Mouse (Mus musculus) cortical plate, adult 2 months (tissue): ENCODE measurements around the gene Bbip1. TPM values are rescaled to one million over a fixed set of nuclear protein-coding genes. Genes with fewer than 3 reads are reported as not detected.
"Not testable (repeated sequence)": the region's sequence is repeated elsewhere in the genome, so short reads cannot be mapped to it uniquely, and the experiment has no call there.

Experiments used
- H3K27ac ChIP-seq: fragments of 200-500 bp; 2 replicates; pipeline ENCODE4 v1.5.1; 2012; ENCODE audit warnings: low read length, control low read depth, inconsistent platforms; ENCODE audit not compliant: insufficient read depth
- H3K4me1 ChIP-seq: fragments of 200-500 bp; 2 replicates; pipeline ENCODE4 v1.6.1; 2011; ENCODE audit warnings: low read length; ENCODE audit not compliant: control insufficient read depth, insufficient read depth
- H3K4me3 ChIP-seq: fragments of 200-500 bp; 2 replicates; pipeline ENCODE4 v1.5.1; 2011; ENCODE audit warnings: mild to moderate bottlenecking, low read length, control low read depth; ENCODE audit not compliant: insufficient read depth
- CTCF ChIP-seq: fragments of 200-500 bp; IDR thresholded peaks from 2 replicates; pipeline ENCODE4 v1.5.1; 2011; ENCODE audit warnings: mild to moderate bottlenecking, control low read depth, low read length; ENCODE audit not compliant: insufficient read depth; ENCODE audit errors: extremely low read depth
- POLR2A ChIP-seq: fragments of 200-500 bp; IDR thresholded peaks from 2 replicates; pipeline ENCODE4 v1.6.1; 2011; ENCODE audit warnings: mild to moderate bottlenecking, low read length, control low read depth; ENCODE audit not compliant: insufficient read depth; ENCODE audit errors: extremely low read depth
- polyA plus RNA-seq: library from polyadenylated mRNA; depleted of rRNA; stranded (reverse); fragments of >200 nt; gene quantifications from 2 replicates; pipeline ENCODE4 v1.2.3, GENCODE M21; 2012

The Bbip1 gene
- polyA plus RNA-seq, 1 experiment = 81.2 TPM

- TF ChIP-seq CTCF = no peak
- TF ChIP-seq POLR2A = no peak
- H3K4me3 ChIP-seq = no peak overlapping the region
- H3K27ac ChIP-seq = no peak overlapping the region
- no peaks in the 10 kb centered on the region for H3K4me1 ChIP-seq
Measured at GRCm38 (mm10) chr19:53926705-53927104, 17.7 kb downstream of the Bbip1 start.

GRCm38 (mm10) chr19:53925338-53925751 is 19.1 kb downstream of the Bbip1 start:
- no peak for TF ChIP-seq POLR2A
- TF ChIP-seq CTCF = no peak
- no peaks in the 10 kb centered on the region for H3K4me1 ChIP-seq

GRCm38 (mm10) chr19:53921996-53922395 is 22.4 kb downstream of the Bbip1 start:
- not testable (repeated sequence) for H3K4me1 ChIP-seq, H3K4me3 ChIP-seq

More at GRCm38 (mm10) chr19:53925338-53925751, 19.1 kb downstream of the Bbip1 start:
- no peak overlapping the region for H3K4me3 ChIP-seq
- H3K27ac ChIP-seq = no peak overlapping the region

GRCm38 (mm10) chr19:53919541-53919940 is 24.9 kb downstream of the Bbip1 start:
- Histone ChIP-seq H3K4me3 (no peak overlapping the region), H3K4me1 (no peaks in the 10 kb centered on the region), H3K27ac (no peak overlapping the region)
- no peak for TF ChIP-seq POLR2A
- TF ChIP-seq CTCF = no peak

More at GRCm38 (mm10) chr19:53921996-53922395, 22.4 kb downstream of the Bbip1 start:
- not testable (repeated sequence) for H3K27ac ChIP-seq

- no peaks in the 10 kb centered on the region for H3K4me1 ChIP-seq
- H3K27ac ChIP-seq = no peak overlapping the region
- no peak overlapping the region for H3K4me3 ChIP-seq
- TF ChIP-seq POLR2A (no peak), CTCF (no peak)
Measured at GRCm38 (mm10) chr19:53914950-53915349, 29.5 kb downstream of the Bbip1 start.

GRCm38 (mm10) chr19:53906703-53907070 is 37.7 kb downstream of the Bbip1 start:
- H3K4me1 ChIP-seq = peaks cover 16% of the 10 kb centered on the region
- not testable (repeated sequence) for H3K4me3 ChIP-seq, H3K27ac ChIP-seq

- TF ChIP-seq CTCF (no peak), POLR2A (no peak)
- no peak overlapping the region for H3K27ac ChIP-seq
- peaks cover 16% of the 10 kb centered on the region for H3K4me1 ChIP-seq
- peak overlapping the region; percentile 21; the same call in 1 of the 2 replicates for H3K4me3 ChIP-seq
Measured at GRCm38 (mm10) chr19:53906033-53906702, 38.3 kb downstream of the Bbip1 start.

GRCm38 (mm10) chr19:53904833-53905480 is 39.5 kb downstream of the Bbip1 start:
- TF ChIP-seq CTCF = no peak
- TF ChIP-seq POLR2A = no peak
- Histone ChIP-seq H3K4me3 (peak overlapping the region; percentile 83; the same call in 1 of the 2 replicates), H3K4me1 (peaks cover 16% of the 10 kb centered on the region), H3K27ac (no peak overlapping the region)

GRCm38 (mm10) chr19:53903507-53904321 is 40.7 kb downstream of the Bbip1 start:
- TF ChIP-seq CTCF (no peak), POLR2A (0 out of 2 replicates have a peak, but pooled peaks have one; percentile 11)
- peak overlapping the region; percentile 97 for H3K27ac ChIP-seq
- peak overlapping the region; percentile 83 for H3K4me3 ChIP-seq
- peaks cover 18% of the 10 kb centered on the region for H3K4me1 ChIP-seq
